Mouse (Mus musculus) MEL (cell line): Measurements from ENCODE around the gene Ppp1r27.

ENCODE experiments used
- EP300 ChIP-seq, 2 experiments: IDR thresholded peaks; 2 replicates each; pipeline ENCODE4 v1.6.1; 2011; ENCODE audit warnings: improper control_type of control experiment in 2 of 2, low read length in 2 of 2, low read depth in 1 of 2, mild to moderate bottlenecking in 1 of 2
- GABPA ChIP-seq: IDR thresholded peaks from 2 replicates; pipeline ENCODE4 v1.6.1; 2012; ENCODE audit warnings: low read depth, mild to moderate bottlenecking, inconsistent platforms, low read length, improper control_type of control experiment, moderate library complexity
- POLR2A ChIP-seq, 2 experiments: IDR thresholded peaks; 2 replicates each; pipeline ENCODE4 v1.6.1; 2011 to 2012; ENCODE audit warnings: low read length in 2 of 2, mild to moderate bottlenecking in 2 of 2, control low read depth in 1 of 2, improper control_type of control experiment in 1 of 2, low read depth in 1 of 2, moderate library complexity in 1 of 2; ENCODE audit not compliant: control insufficient read depth in 1 of 2, insufficient read depth in 1 of 2, poor library complexity in 1 of 2
- SMC3 ChIP-seq: IDR thresholded peaks from 2 replicates; pipeline ENCODE4 v1.6.1; 2011; ENCODE audit warnings: low read depth, low read length, improper control_type of control experiment
- USF2 ChIP-seq, 2 experiments: IDR thresholded peaks; 2 replicates each; pipeline ENCODE4 v1.6.1; 2011 to 2012; ENCODE audit warnings: improper control_type of control experiment in 2 of 2, low read length in 2 of 2, borderline replicate concordance in 1 of 2, inconsistent platforms in 1 of 2, low read depth in 1 of 2, mild to moderate bottlenecking in 1 of 2; ENCODE audit not compliant: insufficient read depth in 1 of 2

- TF ChIP-seq POLR2A (IDR thresholded peaks at IDR 0.05; ENCODE audit: control insufficient read depth in 1 of 2, insufficient read depth in 1 of 2, low read depth in 1 of 2, low read length in 2 of 2, poor library complexity in 1 of 2) (no peak), EP300 (IDR thresholded peaks at IDR 0.05; ENCODE audit: low read depth in 1 of 2, low read length in 2 of 2) (no peak), SMC3 (no peak), GABPA (no peak), USF2 (IDR thresholded peaks at IDR 0.05; ENCODE audit: borderline replicate concordance in 1 of 2, insufficient read depth in 1 of 2, low read depth in 1 of 2, low read length in 2 of 2) (no peak)
Measured at GRCm38 (mm10) chr11:120575940-120576339, 25.0 kb upstream of the Ppp1r27 start.
